Mouse (Mus musculus) mouse trophoblast stem cell (cell line): ENCODE measurements around the gene Gm10100.
"Not testable (repeated sequence)": the region's sequence is repeated elsewhere in the genome, so short reads cannot be mapped to it uniquely, and the experiment has no call there.

Source experiments
- in situ Hi-C, 2 experiments: fragments of 300-500 bp; cut with MseI, MboI; formaldehyde crosslinking; loops; 2 replicates in 1 of 2; 3 replicates in 1 of 2; pipeline ENCODE4 v1.15.1; 2025

Gm10100 gene

DNA sequence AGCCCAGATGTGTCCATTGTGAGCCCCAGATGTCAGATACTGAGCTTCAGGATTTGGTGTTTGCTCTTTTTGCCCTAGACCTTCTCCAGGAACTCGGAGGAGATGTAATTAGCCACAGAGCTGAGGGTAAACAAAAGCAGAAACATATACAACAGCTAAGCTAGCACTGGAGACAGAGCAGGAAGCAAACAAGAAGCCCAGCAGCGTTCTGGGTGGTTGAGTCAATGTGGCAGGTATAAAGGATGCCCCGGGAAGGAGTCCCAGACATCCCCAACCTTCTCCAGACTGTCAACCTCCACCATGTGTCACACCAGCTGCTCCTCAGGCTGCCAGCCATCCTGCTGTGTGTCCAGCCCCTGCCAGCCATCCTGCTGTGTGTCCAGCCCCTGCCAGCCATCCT, at the start of gene Gm10100:
TSS of gene Gm10100 (plus strand) at position 301 of the 400 bp plus-strand sequence.
- in situ Hi-C loops: no loop called here

DNA sequence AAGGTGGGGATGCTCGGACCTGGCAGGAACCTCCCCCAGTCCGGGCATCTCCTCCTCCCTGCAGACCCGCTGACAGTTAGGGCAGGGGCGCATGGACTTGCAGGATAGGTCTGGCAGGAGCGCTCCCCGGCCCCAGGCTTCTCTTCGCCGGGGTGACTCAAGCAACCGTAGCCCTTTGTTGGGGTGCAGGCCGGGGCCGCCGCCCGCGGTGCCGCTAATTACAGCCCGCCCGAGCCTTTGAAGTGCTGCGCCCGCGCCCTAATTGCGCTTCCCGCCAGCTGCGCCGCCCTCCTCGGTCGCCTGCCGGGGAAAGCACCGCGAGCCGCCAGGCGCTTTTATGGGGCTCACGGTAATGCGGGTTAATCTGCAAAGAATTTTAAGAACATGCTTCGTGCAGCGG, 48.7 kb upstream of the Gm10100 start:
- in situ Hi-C loops: no loop called here

DNA sequence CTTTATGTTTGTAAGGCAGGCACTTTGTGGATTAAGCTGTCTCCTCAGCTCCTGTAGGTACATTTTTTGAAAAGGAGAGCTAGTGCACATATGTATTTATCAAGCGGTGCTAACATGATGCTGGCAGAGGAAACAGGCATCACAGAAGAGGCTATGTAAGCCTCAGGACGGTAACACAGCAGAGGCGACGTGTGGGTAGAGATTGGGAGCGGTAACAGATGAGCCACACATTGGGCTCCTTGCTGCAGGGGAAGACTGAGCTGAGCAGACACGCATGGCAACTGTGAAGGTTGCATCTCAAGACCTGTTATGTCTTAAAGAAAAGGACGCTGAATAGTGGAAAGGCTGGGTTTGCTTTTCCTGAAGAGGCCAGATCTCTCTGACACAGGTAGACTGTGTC, 43.3 kb upstream of the Gm10100 start:
- in situ Hi-C loops: no loop called here

DNA sequence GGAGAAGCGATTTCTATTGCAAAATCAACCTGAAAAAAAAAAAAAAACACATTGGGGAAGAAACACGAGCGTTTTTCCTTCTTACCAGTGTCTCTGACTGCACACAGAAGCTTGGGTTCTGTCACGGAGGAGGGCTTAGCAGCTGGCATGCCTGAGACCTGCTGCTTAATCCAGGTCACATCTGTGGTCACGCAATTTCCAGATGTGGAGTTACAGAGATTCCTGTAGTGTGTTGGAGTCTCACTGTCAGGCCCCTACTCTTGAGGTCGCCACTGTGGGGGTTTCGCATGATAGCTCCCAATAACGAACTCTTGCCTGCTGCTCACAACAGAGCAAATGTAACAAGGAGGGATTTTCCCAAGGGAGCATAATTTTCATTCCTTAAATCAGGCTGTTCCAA, 42.1 kb upstream of the Gm10100 start:
- in situ Hi-C loops: no loop called here

DNA sequence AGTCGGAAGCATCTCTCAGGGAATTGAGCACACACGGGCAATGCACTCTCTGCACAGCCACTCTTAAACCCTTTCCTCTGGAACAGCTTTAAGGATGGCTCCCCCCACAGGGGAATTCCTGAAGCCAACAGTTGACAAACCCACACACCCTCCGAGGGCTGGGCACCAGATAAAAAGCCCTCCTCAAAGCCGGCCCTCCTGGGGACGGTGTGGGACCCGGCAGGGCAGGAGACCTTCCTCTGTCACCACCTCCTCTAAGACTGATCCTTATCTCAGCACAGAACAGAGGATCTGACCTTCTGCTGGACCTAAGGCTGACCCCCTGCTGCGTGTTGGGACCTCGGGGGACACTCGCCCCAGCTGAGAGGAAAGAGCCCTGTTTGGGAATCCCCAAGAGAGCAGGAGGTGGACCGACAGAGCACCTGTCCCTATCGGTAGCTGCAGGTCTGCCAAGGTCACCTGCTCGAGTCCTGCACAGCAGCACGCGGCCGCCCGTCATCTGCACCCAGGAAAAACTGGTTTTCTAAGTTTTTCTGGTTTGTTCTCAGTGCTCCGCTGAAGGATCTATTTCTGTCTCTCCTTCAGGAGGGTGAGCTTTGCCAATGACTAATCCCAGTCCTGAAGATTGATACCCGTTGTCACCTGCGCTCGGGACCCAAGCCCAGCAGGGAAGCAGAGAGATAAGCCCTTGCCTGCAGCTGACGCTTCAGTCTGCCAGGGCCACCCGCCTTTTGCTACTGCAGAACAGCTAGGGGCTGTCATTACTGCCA, 40.2 kb upstream of the Gm10100 start, which contains the start of gene Tspear:
TSS of gene Tspear (plus strand) at position 675 of the 770 bp plus-strand sequence.
- in situ Hi-C loops: no loop called here

DNA sequence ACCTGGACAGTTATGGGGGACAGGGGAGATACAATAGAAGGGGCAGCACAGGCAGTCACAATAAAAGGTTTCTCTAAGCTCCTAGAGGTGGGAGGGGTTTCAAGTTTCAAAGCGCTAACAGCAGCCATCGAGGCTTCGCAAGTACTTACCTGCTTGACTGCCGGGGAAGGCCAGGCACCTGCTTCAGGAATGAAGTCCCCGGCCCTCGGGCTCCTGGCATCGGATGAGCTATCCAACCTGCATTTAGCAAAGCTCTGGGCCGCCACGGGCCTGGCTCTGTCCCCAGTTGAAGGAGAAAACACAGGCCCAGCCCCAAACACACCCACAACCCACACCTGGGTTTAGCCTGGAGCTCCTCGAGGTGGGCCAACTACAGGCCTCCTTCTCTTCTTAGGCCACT, 39.3 kb upstream of the Gm10100 start:
- in situ Hi-C loops: no loop called here

DNA sequence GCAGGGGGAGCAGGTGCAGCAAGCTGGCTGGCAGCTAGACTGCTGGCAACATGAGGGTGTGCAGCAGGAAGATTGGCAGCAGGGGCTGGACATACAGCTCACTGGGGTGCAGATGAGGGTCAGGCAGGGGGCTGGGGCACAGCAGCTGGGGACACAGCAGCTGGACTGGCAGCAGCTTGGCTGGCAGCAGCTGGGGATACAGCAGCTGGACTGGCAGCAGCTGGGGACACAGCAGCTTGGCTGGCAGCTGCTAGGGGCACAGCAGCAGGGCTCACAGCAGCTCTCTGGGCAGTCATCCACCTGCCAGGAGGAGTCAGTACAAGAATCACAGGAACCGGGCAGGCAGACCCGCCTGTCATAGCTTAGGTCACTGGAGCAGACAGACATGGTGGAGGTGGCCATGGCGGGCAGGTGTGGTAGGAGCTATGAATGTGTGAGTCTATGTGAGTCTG, 35.9 kb upstream of the Gm10100 start, which contains the start of gene Gm19402:
TSS of gene Gm19402 (minus strand) at position 402 of the 452 bp plus-strand sequence.
- in situ Hi-C loops: not testable (repeated sequence)

DNA sequence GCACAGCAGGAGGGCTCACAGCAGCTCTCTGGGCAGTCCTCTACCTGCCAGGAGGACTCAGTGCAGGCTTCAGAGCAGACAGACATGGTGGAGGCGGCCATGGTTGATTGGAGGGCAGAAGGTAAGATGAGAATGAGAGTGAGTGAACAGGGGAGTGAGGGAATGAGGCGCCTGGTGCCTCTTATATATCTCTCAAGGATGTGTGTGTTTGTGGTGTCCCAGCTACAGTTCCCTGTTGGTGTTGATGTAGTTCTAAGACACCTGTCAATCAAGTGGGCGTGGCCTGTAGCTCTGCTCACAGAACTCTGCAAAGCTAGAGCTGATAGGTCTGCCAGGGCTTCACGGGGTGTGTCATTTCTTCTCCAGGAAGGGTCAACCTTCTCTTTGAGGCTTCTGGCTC, 29.2 kb upstream of the Gm10100 start, which contains the start of gene Gm9508:
TSS of gene Gm9508 (minus strand) at position 101 of the 400 bp plus-strand sequence.
- in situ Hi-C loops: no loop called here

DNA sequence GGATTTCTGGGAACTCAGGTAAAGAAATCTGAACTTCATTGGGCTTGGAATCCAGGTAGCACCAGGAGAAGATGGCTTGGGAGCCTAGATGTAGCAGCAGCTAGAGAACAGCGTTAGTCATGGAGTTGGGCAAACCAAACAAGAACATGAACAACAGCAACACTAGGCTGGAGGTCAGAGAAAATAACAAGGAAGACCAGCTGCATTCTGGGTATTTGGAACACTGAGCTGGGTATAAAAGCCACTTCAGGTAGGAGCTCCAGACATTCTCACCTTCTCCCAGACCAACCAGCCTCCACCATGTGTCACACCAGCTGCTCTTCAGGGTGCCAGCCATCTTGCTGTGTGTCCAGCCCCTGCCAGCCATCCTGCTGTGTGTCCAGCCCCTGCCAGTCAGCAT, 20.0 kb upstream of the Gm10100 start, which contains the start of gene Gm10272:
TSS of gene Gm10272 (plus strand) at position 301 of the 400 bp plus-strand sequence.
- in situ Hi-C loops: no loop called here

DNA sequence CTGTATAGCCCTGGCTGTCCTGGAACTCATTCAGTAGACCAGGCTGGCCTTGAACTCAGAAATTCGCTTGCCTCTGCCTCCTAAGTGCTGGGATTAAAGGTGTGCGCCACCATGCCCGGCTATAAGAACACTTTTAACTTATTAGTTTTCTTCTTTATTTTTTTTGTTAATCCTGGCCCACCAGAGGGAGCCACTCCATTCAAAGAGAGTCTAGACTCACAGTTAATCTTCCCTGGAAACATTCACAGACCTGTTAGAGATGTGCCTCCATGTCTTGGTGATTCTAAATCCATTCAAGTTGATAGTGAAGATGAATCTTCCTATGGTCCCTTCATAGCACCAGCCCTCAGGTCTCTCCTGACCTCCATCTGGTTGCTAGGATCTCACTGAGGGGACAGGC, 16.5 kb upstream of the Gm10100 start:
- in situ Hi-C loops: no loop called here

DNA sequence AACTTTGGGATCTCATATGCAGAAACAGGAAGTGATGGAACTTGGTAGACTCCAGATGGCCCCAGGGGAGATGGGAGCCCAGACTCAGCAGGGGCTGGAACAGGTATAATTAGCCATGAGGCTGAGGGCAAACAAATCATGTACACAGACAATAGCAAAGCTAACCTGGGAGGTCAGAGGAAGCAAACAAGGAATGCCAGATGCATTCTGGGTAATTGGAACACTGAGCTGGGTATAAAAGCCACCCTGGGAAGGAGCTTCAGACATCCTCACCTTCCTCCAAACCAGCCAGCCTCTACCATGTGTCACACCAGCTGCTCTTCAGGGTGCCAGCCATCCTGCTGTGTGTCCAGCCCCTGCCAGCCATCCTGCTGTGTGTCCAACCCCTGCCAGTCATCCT, 15.1 kb upstream of the Gm10100 start, which contains the start of gene Gm10024:
TSS of gene Gm10024 (plus strand) at position 301 of the 400 bp plus-strand sequence.
- in situ Hi-C loops: not testable (repeated sequence)

DNA sequence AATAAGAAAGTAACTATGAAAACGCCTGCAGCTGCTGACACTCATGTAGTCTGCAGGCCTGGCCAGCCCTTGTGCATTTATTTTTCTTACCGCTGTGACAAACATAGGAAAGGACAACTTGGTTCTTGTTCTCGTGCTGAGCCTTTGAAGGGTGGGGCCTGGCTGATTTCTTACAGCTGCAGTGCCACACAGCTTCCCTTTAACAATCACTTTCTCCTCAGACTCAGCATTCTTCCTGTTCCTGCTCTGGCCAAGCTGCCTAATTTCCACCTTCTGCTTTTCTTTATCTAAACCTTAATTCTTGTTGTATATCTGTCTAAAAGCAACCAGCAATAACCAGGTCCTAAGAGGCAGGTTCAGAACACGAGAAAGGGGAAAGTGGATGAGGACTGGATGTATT, 12.6 kb upstream of the Gm10100 start:
- in situ Hi-C loops: no loop called here

DNA sequence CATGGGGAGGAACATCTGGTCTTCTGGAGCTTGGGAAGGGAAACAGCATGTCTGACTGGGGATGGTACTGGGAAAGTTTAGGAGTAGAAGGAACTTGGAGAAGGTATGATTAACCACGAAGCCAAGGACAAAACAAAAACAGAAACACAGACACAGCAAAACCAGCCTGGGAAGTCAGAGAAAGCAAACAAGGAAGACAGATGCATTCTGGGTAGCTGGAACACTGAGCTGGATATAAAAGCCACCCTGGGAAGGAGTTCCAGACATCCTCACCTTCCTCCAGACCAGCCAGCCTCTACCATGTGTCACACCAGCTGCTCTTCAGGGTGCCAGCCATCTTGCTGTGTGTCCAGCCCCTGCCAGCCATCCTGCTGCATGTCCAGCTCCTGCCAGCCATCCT, 10.8 kb upstream of the Gm10100 start, which contains the start of gene Gm10142:
TSS of gene Gm10142 (plus strand) at position 301 of the 400 bp plus-strand sequence.
- in situ Hi-C loops: no loop called here

DNA sequence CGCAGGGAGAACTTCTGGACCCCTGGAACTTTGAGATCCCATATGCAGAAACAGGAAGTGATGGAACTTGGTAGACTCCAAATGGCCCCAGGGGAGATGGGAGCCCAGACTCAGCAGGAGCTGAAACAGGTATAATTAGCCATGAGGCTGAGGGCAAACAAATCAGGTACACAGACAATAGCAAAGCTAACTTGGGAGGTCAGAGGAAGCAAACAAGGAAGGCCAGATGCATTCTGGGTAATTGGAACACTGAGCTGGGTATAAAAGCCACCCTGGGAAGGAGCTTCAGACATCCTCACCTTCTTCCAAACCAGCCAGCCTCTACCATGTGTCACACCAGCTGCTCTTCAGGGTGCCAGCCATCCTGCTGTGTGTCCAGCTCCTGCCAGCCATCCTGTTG, 6.0 kb upstream of the Gm10100 start, which contains the start of gene Krtap12-1:
TSS of gene Krtap12-1 (plus strand) at position 301 of the 400 bp plus-strand sequence.
- in situ Hi-C loops: not testable (repeated sequence)

DNA sequence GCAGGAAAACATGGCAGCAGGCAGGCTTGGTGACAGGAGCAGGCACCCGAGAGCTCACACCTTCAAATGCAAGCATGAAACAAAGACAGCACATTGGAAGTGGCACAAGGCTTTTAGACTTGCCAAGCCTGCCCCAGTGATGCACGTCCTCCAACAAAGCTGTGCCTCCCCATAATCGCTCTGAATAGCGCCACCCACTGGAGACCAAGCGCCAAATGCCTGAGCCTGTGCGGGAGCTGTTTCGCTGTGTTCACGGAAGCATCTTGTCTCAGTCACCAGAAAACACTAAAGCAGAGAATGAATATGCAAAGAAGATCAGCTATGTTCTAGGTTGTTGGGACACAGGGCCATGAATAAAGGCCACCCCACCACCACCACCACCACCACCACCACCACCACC, 1.4 kb upstream of the Gm10100 start:
- in situ Hi-C loops: no loop called here

DNA sequence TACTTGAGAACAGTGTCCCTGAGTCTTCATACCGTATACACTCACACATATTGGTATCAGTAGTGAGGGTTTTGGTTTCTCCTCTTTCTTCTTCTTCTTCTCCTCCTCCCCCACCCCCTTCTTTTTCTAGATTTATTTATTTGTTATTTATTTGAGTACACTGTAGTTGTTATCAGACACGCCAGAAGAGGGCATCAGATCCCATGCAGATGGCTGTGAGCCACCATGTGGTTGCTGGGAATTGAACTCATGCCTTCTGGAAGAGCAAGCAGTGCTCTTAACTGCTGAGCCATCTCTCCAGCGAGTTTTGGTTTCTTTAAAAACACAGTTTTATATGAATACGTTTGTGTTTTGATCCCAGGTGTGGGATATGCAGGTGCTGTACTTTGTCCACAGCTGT, 2.0 kb downstream of the Gm10100 start:
- in situ Hi-C loops: no loop called here

DNA sequence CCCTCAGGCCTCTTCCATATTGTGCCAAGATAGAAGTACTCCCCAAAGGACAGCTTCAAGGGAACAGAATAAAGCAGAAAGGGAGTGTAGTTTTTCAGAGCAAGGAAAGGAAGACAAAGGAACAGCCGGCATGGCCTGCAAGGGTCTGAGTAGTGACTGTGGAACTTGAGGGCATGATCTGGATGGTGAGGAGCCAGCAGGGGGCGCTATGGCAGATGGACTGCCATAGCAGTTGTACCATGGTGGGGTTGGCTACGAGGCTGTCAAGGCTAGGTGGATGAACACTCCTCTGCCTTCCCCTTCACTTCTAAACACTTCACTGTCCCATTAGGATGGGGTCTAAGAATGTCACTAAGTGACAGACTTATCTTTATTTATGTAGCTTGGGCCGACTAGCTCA, 3.0 kb downstream of the Gm10100 start:
- in situ Hi-C loops: no loop called here

DNA sequence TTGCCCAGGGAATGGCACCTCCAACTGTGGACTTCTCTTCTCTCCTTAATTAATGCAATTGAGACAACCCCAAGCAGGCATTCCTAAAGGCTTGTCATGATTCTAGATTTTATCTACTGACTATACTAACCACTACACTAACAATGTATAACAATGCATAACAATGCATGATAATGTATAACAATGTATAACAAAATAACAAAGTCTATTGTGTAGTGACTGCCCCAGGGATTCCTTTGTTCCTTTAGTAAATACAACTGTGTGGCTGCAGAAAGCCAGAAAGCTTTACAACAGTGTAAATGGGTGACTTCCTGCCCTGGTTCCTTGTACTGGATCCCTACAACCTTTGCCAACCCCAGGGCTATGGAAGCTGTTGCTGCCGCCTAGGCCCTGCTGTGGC, 9.6 kb downstream of the Gm10100 start:
- in situ Hi-C loops: no loop called here

DNA sequence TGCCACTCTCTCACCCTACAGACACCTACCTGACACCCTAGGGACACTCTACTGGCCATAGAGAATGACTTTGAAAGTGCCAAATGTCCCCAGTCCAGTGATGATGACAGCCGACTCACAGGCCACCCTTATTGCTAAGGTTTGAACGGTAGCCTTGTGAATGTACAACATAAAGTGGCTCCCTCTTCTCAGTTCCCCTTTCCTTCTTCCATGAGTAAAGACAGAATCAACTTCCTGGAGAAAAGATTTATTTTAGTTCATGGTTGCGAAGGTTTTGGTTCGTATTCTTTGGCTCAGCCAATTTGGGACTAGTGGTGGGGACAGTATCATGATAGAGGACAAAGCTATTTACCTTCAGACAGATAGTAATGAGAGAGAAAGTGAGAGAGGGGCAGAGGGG, 12.6 kb downstream of the Gm10100 start:
- in situ Hi-C loops: no loop called here

DNA sequence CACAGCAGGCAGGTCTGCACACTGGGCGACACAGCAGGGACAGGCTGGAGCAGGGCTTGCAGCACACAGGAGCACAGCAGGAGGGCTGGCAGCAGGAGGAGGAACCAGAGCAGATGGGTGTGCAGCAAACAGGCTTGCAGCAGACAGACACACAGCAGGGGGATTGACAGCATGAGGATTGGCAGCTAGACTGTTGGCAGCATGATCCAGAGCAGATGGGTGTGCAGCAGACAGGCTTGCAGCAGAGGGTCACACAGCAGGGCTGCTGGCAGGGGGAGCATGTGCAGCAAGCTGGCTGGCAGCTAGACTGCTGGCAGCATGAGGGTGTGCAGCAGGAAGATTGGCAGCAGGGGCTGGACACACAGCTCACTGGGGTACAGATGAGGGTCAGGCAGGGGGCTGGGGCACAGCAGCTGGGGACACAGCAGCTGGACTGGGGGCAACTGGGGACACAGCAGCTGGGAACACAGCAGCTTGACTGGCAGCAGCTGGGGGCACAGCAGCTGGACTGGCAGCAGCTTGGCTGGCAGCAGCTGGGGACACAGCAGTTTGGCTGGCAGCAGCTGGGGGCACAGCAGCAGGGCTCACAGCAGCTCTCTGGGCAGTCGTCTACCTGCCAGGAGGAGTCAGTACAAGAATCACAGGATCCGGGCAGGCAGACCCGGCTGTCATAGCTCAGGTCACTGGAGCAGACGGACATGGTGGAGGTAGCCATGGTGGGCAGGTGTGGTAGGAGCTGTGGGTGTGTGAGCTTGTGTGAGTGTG, 15.8 kb downstream of the Gm10100 start, which contains the start of gene Gm18596:
TSS of gene Gm18596 (minus strand) at position 715 of the 765 bp plus-strand sequence.
- in situ Hi-C loops: not testable (repeated sequence)

DNA sequence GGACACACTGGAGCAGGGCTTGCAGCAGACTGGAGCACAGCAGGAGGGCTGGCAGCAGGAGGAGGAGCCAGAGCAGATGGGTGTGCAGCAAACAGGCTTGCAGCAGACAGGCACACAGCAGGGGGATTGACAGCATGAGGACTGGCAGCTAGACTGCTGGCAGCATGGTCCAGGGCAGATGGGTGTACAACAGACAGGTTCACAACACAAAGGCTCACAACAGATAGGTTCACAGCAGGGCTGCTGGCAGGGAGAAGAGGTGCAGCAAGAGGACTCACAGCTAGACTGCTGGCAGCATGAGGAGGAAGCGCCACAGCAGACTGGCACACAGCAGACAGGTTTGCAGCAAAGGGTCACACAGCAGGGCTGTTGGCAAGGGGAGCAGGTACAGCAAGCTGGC, 24.4 kb downstream of the Gm10100 start:
- in situ Hi-C loops: not testable (repeated sequence)

DNA sequence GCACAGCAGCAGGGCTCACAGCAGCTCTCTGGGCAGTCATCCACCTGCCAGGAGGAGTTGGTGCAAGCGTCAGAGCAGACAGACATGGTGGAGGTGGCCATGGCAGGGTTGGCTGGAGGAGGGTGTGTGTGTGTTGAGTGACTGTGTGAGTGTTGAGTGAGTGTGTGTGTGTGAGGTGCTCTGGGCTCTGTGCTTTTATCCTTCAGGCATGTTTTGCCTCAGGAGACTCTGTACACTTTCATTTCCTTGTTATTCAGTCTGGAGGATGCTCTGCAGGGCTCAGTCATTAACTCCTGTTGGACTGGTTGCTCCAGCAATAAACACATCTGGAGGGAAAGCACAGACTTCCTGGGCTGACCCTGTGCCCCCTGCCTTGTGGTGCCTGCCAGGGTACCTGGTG, 25.0 kb downstream of the Gm10100 start, which contains the start of gene Gm9736:
TSS of gene Gm9736 (minus strand) at position 101 of the 400 bp plus-strand sequence.
- in situ Hi-C loops: not testable (repeated sequence)
